Mouse (Mus musculus) bone marrow macrophage, adult 2 months (primary cell): ENCODE data around the gene Olfr809.

Experiments
- CTCF ChIP-seq: IDR thresholded peaks from 2 replicates; pipeline ENCODE4 v1.5.1; 2012; ENCODE audit warnings: low read depth, mild to moderate bottlenecking, low read length, moderate library complexity
- POLR2A ChIP-seq: IDR thresholded peaks from 2 replicates; pipeline ENCODE4 v1.6.1; 2012; ENCODE audit warnings: mild to moderate bottlenecking, low read depth, low read length, borderline replicate concordance

GRCm38 (mm10) chr10:129765182-129765581, 9.3 kb upstream of the Olfr809 start, which contains the start of gene Olfr808:
- no peak for TF ChIP-seq CTCF
- no peak for TF ChIP-seq POLR2A
